Mouse (Mus musculus) brown adipose tissue, adult 24 weeks (tissue): ENCODE measurements at regions not wholly inside any gene's neighbourhood (a gene's known extent, or its start where the extent isn't known, plus 50 kb on each side); places are given as distances from the start of the nearest gene placed in this dataset.

Experiments
- H3K27ac ChIP-seq: fragments of 200-500 bp; replicated peaks from 2 replicates; pipeline ENCODE4 v1.5.1; 2012; ENCODE audit warnings: low read depth, mild to moderate bottlenecking, low read length
- H3K4me1 ChIP-seq: fragments of 200-500 bp; 2 replicates; pipeline ENCODE4 v1.6.1; 2012; ENCODE audit warnings: low read length, mixed read lengths; ENCODE audit not compliant: control insufficient read depth, insufficient read depth, insufficient read length
- H3K4me3 ChIP-seq: fragments of 200-500 bp; 2 replicates; pipeline ENCODE4 v1.5.1; 2012; ENCODE audit warnings: low read depth, mild to moderate bottlenecking, low read length, moderate library complexity; ENCODE audit not compliant: insufficient read depth

GRCm38 (mm10) chr15:10823933-10824332, 109.5 kb upstream of the Rai14 start:
- Histone ChIP-seq H3K4me1 (peaks cover 2% of the 10 kb centered on the region; the same call in 1 of the 2 replicates), H3K4me3 (no peak overlapping the region), H3K27ac (no peak overlapping the region)

DNA sequence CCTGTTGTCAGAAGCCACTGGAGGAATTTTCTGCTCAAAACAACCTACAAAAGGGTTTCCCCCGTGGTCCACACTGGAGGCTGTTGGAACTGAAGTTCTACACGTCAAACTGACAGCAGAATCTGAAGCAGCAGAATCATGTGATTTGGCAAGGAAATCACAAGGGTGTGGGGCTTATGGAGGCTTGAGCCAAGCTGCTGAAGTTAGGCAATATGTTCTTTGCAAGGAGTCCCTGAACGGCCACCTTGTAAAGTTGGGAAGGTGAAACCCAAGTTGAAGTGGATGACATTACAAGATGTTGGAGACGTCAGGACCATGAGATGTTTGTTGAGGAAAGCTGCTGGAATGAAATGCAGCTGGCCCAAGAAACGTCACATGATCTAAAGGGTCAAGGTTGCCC, 115.2 kb upstream of the Rai14 start:
- Histone ChIP-seq H3K4me1 (peaks cover 10% of the 10 kb centered on the region; the same call in 1 of the 2 replicates), H3K4me3 (no peak overlapping the region), H3K27ac (no peak overlapping the region)

GRCm38 (mm10) chr15:10830478-10830877, 116.1 kb upstream of the Rai14 start:
- H3K27ac ChIP-seq: no peak overlapping the region
- peaks cover 10% of the 10 kb centered on the region; the same call in 1 of the 2 replicates for H3K4me1 ChIP-seq
- no peak overlapping the region for H3K4me3 ChIP-seq

DNA sequence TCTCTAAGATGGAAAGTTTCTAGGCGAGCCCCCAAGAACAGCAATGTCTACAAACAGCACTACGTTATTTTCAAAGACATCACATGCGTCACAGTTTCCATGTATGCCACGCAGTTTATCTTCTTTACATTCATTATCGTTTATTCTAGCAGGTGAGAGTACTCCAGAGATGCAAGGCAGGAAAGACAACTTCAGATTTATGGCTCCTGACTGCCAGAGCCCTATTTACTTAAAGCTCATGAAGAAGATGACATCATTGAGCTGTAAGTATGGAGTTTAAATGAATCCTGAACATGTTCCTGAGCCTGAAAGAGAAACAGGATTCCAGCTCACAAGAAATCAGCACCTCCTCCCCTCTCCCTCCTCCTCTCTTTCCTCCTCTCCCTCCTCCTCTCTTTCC, 116.7 kb upstream of the Rai14 start:
- H3K4me1 ChIP-seq: peaks cover 10% of the 10 kb centered on the region; the same call in 1 of the 2 replicates
- H3K27ac ChIP-seq: no peak overlapping the region
- H3K4me3 ChIP-seq: no peak overlapping the region

GRCm38 (mm10) chr15:10832331-10832730, 117.9 kb upstream of the Rai14 start:
- Histone ChIP-seq H3K27ac (no peak overlapping the region), H3K4me1 (peaks cover 10% of the 10 kb centered on the region; the same call in 1 of the 2 replicates), H3K4me3 (no peak overlapping the region)

GRCm38 (mm10) chr15:10833866-10834571, 118.1 kb upstream of the C1qtnf3 start:
- no peak overlapping the region for H3K27ac ChIP-seq
- peaks cover 10% of the 10 kb centered on the region; the same call in 1 of the 2 replicates for H3K4me1 ChIP-seq
- H3K4me3 ChIP-seq: no peak overlapping the region

- H3K27ac ChIP-seq: no peak overlapping the region
- no peak overlapping the region for H3K4me3 ChIP-seq
- peaks cover 7% of the 10 kb centered on the region; the same call in 1 of the 2 replicates for H3K4me1 ChIP-seq
Measured at GRCm38 (mm10) chr15:10838584-10839288, 113.4 kb upstream of the C1qtnf3 start.

DNA sequence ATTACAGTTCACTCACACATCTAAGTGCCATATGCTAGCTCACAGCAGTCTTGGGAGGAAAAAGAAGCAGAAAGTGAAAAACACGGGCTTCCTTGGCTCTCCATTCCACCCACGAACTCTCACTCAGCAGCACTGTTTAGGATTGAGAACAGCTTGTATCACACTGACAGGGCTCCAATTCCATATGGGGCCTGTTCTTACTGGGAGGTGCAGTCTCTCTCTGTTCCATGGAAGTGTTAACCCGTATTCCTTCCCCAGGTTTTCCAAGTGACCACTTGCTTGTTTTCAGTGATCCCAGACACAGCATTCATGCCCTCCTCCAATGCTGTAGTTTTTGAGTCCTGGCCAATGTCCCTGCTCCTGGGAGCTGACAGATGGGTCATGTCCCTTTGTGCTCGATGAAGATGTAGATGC, 111.5 kb upstream of the C1qtnf3 start:
- Histone ChIP-seq H3K4me1 (no peaks in the 10 kb centered on the region), H3K4me3 (no peak overlapping the region), H3K27ac (no peak overlapping the region)

GRCm38 (mm10) chr15:10843060-10843695, 109.0 kb upstream of the C1qtnf3 start:
- Histone ChIP-seq H3K4me1 (no peaks in the 10 kb centered on the region), H3K4me3 (no peak overlapping the region), H3K27ac (no peak overlapping the region)

- H3K4me1 ChIP-seq: no peaks in the 10 kb centered on the region
- no peak overlapping the region for H3K27ac ChIP-seq
- H3K4me3 ChIP-seq: no peak overlapping the region
Measured at GRCm38 (mm10) chr15:10846722-10847121, 105.4 kb upstream of the C1qtnf3 start.

GRCm38 (mm10) chr15:10864004-10864775, 87.9 kb upstream of the C1qtnf3 start:
- Histone ChIP-seq H3K4me3 (no peak overlapping the region), H3K27ac (no peak overlapping the region)

GRCm38 (mm10) chr15:10865109-10865508, 87.0 kb upstream of the C1qtnf3 start:
- Histone ChIP-seq H3K27ac (no peak overlapping the region), H3K4me3 (no peak overlapping the region), H3K4me1 (peaks cover 5% of the 10 kb centered on the region; the same call in 1 of the 2 replicates)

More at GRCm38 (mm10) chr15:10864004-10864775, 87.9 kb upstream of the C1qtnf3 start:
- peaks cover 3% of the 10 kb centered on the region; the same call in 1 of the 2 replicates for H3K4me1 ChIP-seq

- peaks cover 5% of the 10 kb centered on the region; the same call in 1 of the 2 replicates for H3K4me1 ChIP-seq
- no peak overlapping the region for H3K4me3 ChIP-seq
- no peak overlapping the region for H3K27ac ChIP-seq
Measured at GRCm38 (mm10) chr15:10866794-10867193, 85.3 kb upstream of the C1qtnf3 start.

- Histone ChIP-seq H3K27ac (no peak overlapping the region), H3K4me3 (no peak overlapping the region), H3K4me1 (peaks cover 5% of the 10 kb centered on the region; the same call in 1 of the 2 replicates)
Measured at GRCm38 (mm10) chr15:10868115-10868514, 84.0 kb upstream of the C1qtnf3 start.
